In the genomic region with DNA sequence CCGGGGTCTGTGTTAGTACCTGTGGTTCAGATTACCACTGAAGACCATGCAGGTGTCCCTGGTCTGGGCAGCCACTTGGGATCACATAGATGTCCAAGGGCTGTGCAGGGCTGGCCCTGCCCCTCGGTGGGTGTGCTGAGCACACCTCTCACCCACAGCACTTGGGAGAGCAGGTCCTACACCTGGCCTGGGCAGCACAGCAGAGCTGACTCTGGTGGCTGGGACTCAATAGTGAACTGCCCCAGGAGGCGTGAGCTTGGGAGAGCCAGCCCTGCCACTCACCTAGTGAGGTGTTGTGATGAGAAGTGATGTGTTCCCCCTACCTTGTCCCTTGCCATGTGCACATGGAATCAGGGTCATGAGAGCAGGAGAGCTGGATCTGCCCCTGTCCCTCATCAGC, we compare ENCODE assay signal across 17 mouse cellular contexts. TPM values are rescaled to one million over a fixed set of nuclear protein-coding genes. Genes with fewer than 3 reads are reported as not detected.
DNase-seq lines count a peak whose midpoint lies in the region; ATAC-seq and TF ChIP-seq lines count a peak whose summit lies in the region.
"Had no signal": no experiment of that assay in that cellular context is flagged by ENCODE, and none has a peak within 500 bp of the region (broad histone marks: within the 10 kb centered on the region; RNA-seq: fewer than 3 reads in every experiment).

No protein-coding gene starts in this region.

- H3K9me3 ChIP-seq in heart, embryonic 14.5 days (ENCODE audit: control insufficient read depth, low read length) = no peaks in the 10 kb centered on the region
- no peaks in the 10 kb centered on the region for H3K9me3 ChIP-seq in kidney, postnatal 0 days (replicated peaks; ENCODE audit: low read length)
- no peaks in the 10 kb centered on the region for H3K9me3 ChIP-seq in kidney, embryonic 15.5 days (replicated peaks)
- H3K9me3 ChIP-seq in neural tube, embryonic 13.5 days = no peaks in the 10 kb centered on the region
- no peaks in the 10 kb centered on the region for H3K9me3 ChIP-seq in neural tube, embryonic 15.5 days (replicated peaks)
- H3K9me3 ChIP-seq: forebrain, embryonic 12.5 days; midbrain, embryonic 12.5 days had no signal

- H3K27me3 ChIP-seq in heart, embryonic 14.5 days (ENCODE audit: control insufficient read depth, insufficient read depth, low read length) = no peaks in the 10 kb centered on the region
- H3K27me3 ChIP-seq in kidney, postnatal 0 days (ENCODE audit: insufficient read depth, low read length) = no peaks in the 10 kb centered on the region
- no peaks in the 10 kb centered on the region for H3K27me3 ChIP-seq in kidney, embryonic 15.5 days
- no peaks in the 10 kb centered on the region for H3K27me3 ChIP-seq in neural tube, embryonic 13.5 days
- no peaks in the 10 kb centered on the region for H3K27me3 ChIP-seq in neural tube, embryonic 15.5 days (replicated peaks)
- H3K27me3 ChIP-seq: forebrain, embryonic 12.5 days; midbrain, embryonic 12.5 days had no signal

- H3K9ac ChIP-seq in heart, embryonic 14.5 days (ENCODE audit: low read length) = no peak overlapping the region
- no peak overlapping the region for H3K9ac ChIP-seq in kidney, postnatal 0 days (ENCODE audit: low read depth, low read length)
- H3K9ac ChIP-seq in kidney, embryonic 15.5 days = no peak overlapping the region
- no peak overlapping the region for H3K9ac ChIP-seq in neural tube, embryonic 13.5 days
- no peak overlapping the region for H3K9ac ChIP-seq in neural tube, embryonic 15.5 days (replicated peaks)
- H3K9ac ChIP-seq: forebrain, embryonic 12.5 days; lung, embryonic 14.5 days; midbrain, embryonic 12.5 days had no signal

- H3K4me2 ChIP-seq in heart, embryonic 14.5 days (ENCODE audit: low read length) = no peak overlapping the region
- no peak overlapping the region for H3K4me2 ChIP-seq in kidney, postnatal 0 days (ENCODE audit: low read length)
- no peak overlapping the region for H3K4me2 ChIP-seq in kidney, embryonic 15.5 days
- no peak overlapping the region for H3K4me2 ChIP-seq in neural tube, embryonic 13.5 days
- H3K4me2 ChIP-seq in neural tube, embryonic 15.5 days = no peak overlapping the region
- H3K4me2 ChIP-seq: forebrain, embryonic 12.5 days; liver, embryonic 11.5 days; lung, embryonic 14.5 days; midbrain, embryonic 12.5 days had no signal

- WGBS in heart, embryonic 14.5 days = 96% methylated on average over 3 of the region's 3 CpGs
- 95% methylated on average over 3 of the region's 3 CpGs for WGBS in kidney, postnatal 0 days
- WGBS in kidney, embryonic 15.5 days = 97% methylated on average over 3 of the region's 3 CpGs
- WGBS in neural tube, embryonic 13.5 days = 92% methylated on average over 3 of the region's 3 CpGs
- WGBS in neural tube, embryonic 15.5 days = 96% methylated on average over 3 of the region's 3 CpGs

- no peak overlapping the region for H3K27ac ChIP-seq in heart, embryonic 14.5 days (replicated peaks in 1 of 2; ENCODE audit: control insufficient read depth in 1 of 2, insufficient read depth in 1 of 2, low read depth in 2 of 2, low read length in 2 of 2)
- H3K27ac ChIP-seq in kidney, postnatal 0 days = no peak overlapping the region
- no peak overlapping the region for H3K27ac ChIP-seq in kidney, embryonic 15.5 days
- H3K27ac ChIP-seq in neural tube, embryonic 13.5 days (replicated peaks) = no peak overlapping the region
- no peak overlapping the region for H3K27ac ChIP-seq in neural tube, embryonic 15.5 days (replicated peaks)
- H3K27ac ChIP-seq: forebrain, embryonic 12.5 days; midbrain, embryonic 12.5 days had no signal

- H3K4me3 ChIP-seq in heart, embryonic 14.5 days (ENCODE audit: control insufficient read depth in 1 of 2, insufficient read depth in 1 of 2, low read depth in 1 of 2, low read length in 2 of 2) = no peak overlapping the region
- H3K4me3 ChIP-seq in kidney, postnatal 0 days (replicated peaks; ENCODE audit: low read depth, low read length) = no peak overlapping the region
- no peak overlapping the region for H3K4me3 ChIP-seq in kidney, embryonic 15.5 days (replicated peaks)
- H3K4me3 ChIP-seq in neural tube, embryonic 13.5 days = no peak overlapping the region
- no peak overlapping the region for H3K4me3 ChIP-seq in neural tube, embryonic 15.5 days (replicated peaks)
- H3K4me3 ChIP-seq: forebrain, embryonic 12.5 days; midbrain, embryonic 12.5 days had no signal

- ATAC-seq in heart, embryonic 14.5 days (ENCODE audit: insufficient number of reproducible peaks, insufficient read depth, low FRiP score, low read depth) = peak; percentile 31; the same call in 1 of the 2 replicates
- peak; percentile 36; the same call in 1 of the 2 replicates for ATAC-seq in kidney, postnatal 0 days (replicated peaks; ENCODE audit: low FRiP score, low read depth)
- no peak for ATAC-seq in kidney, embryonic 15.5 days (replicated peaks; ENCODE audit: low FRiP score)
- peak; percentile 53 for ATAC-seq in neural tube, embryonic 13.5 days (ENCODE audit: low read depth)
- ATAC-seq in neural tube, embryonic 15.5 days (ENCODE audit: low FRiP score) = no peak

- intact Hi-C loops in heart, postnatal 14 days (cut with DNase I) = loop anchor here (5.0 kb wide), 1 partner anchor 44 kb away; a partner anchor contains a TSS

- no peak for TF ChIP-seq CTCF in kidney, postnatal 0 days (IDR thresholded peaks at IDR 0.05; ENCODE audit: low read depth)

- peaks cover 2 to 9% of the 10 kb centered on the region in 2 experiments; a peak in 3 of 4 replicates for H3K4me1 ChIP-seq in heart, embryonic 14.5 days (ENCODE audit: control insufficient read depth in 2 of 2, insufficient read depth in 2 of 2, low read length in 2 of 2)
- no peaks in the 10 kb centered on the region for H3K4me1 ChIP-seq in kidney, postnatal 0 days (replicated peaks; ENCODE audit: insufficient read depth, low read length)
- H3K4me1 ChIP-seq in kidney, embryonic 15.5 days = no peaks in the 10 kb centered on the region
- no peaks in the 10 kb centered on the region for H3K4me1 ChIP-seq in neural tube, embryonic 13.5 days (replicated peaks)
- H3K4me1 ChIP-seq in neural tube, embryonic 15.5 days = peaks cover 7% of the 10 kb centered on the region; the same call in 1 of the 2 replicates
- H3K4me1 ChIP-seq: forebrain, embryonic 12.5 days; midbrain, embryonic 12.5 days had no signal

- H3K36me3 ChIP-seq in heart, embryonic 14.5 days (ENCODE audit: control insufficient read depth, insufficient read depth, low read length) = no peaks in the 10 kb centered on the region
- H3K36me3 ChIP-seq in kidney, postnatal 0 days (ENCODE audit: insufficient read depth, low read length) = no peaks in the 10 kb centered on the region
- H3K36me3 ChIP-seq in kidney, embryonic 15.5 days = no peaks in the 10 kb centered on the region
- H3K36me3 ChIP-seq in neural tube, embryonic 13.5 days = no peaks in the 10 kb centered on the region
- H3K36me3 ChIP-seq in neural tube, embryonic 15.5 days = no peaks in the 10 kb centered on the region
- H3K36me3 ChIP-seq: forebrain, embryonic 12.5 days; midbrain, embryonic 12.5 days had no signal

- no peak for DNase-seq in heart, postnatal 14 days
- DNase-seq in kidney, postnatal 0 days (ENCODE audit: low spot score) = no peak
- no peak for DNase-seq in adrenal gland, postnatal 25 days
- DNase-seq: cerebellum, adult 18-20 months; embryo, embryonic 11 days; gastrocnemius, postnatal 10 days; kidney, postnatal 36 days; left cerebral cortex, postnatal 4 days; lung, embryonic 14.5 days; retina, postnatal 1 day had no signal

RNA-seq across cellular contexts. Expression of a gene that starts 31.0 kb away (rescaled TPM):
- 37.1 and 38.4 TPM in 2 replicates for polyA plus RNA-seq in heart, embryonic 14.5 days (2014; fragmentation: Nextera tagmentation; extraction: Ambion mirVana)
- 10 to 100 TPM; 47.4 to 54.3 TPM for total RNA-seq in heart, postnatal 14 days (2021)
- polyA plus RNA-seq in kidney, postnatal 0 days (2015; fragmentation: Nextera tagmentation; extraction: Ambion mirVana) = 26.9 and 27.5 TPM in 2 replicates
- polyA plus RNA-seq in kidney, embryonic 15.5 days (2015; fragmentation: Nextera tagmentation; extraction: Ambion mirVana) = 38.5 and 38.9 TPM in 2 replicates
- 47.4 and 48.5 TPM in 2 replicates for polyA plus RNA-seq in neural tube, embryonic 13.5 days (2015; fragmentation: Nextera tagmentation; extraction: Ambion mirVana)
- polyA plus RNA-seq in neural tube, embryonic 15.5 days (2015; fragmentation: Nextera tagmentation; extraction: Ambion mirVana) = 46.1 and 51.3 TPM in 2 replicates
- total RNA-seq in adrenal gland, postnatal 25 days (2021) = 37.3 and 57.0 TPM in 2 replicates

RNA-seq across cellular contexts. Expression of a gene that starts 43.8 kb away (rescaled TPM):
- 13.7 and 15.3 TPM in 2 replicates for polyA plus RNA-seq in heart, embryonic 14.5 days (2014; fragmentation: Nextera tagmentation; extraction: Ambion mirVana)
- total RNA-seq in heart, postnatal 14 days (2021) = 10 to 100 TPM in 1 of 2 experiments, 1 to 10 TPM in 1; 9.8 to 15.5 TPM
- polyA plus RNA-seq in kidney, postnatal 0 days (2015; fragmentation: Nextera tagmentation; extraction: Ambion mirVana) = 9.9 and 10.6 TPM in 2 replicates
- polyA plus RNA-seq in kidney, embryonic 15.5 days (2015; fragmentation: Nextera tagmentation; extraction: Ambion mirVana) = 9.9 and 12.5 TPM in 2 replicates
- polyA plus RNA-seq in neural tube, embryonic 13.5 days (2015; fragmentation: Nextera tagmentation; extraction: Ambion mirVana) = 2.7 and 4.8 TPM in 2 replicates
- 4.3 and 6.8 TPM in 2 replicates for polyA plus RNA-seq in neural tube, embryonic 15.5 days (2015; fragmentation: Nextera tagmentation; extraction: Ambion mirVana)
- total RNA-seq in adrenal gland, postnatal 25 days (2021) = 12.6 and 20.1 TPM in 2 replicates

Comparison
In these comparisons a context has a peak if more than half of its experiments do, and no peak if none do; other contexts are left out.
1. ATAC-seq: peak in heart, embryonic 14.5 days (single experiment), kidney, postnatal 0 days (single experiment) and neural tube, embryonic 13.5 days (single experiment); none in kidney, embryonic 15.5 days (single experiment) and neural tube, embryonic 15.5 days (single experiment).